Mouse (Mus musculus) heart, adult 2 months (tissue): ENCODE measurements around the gene Xylt1.

Source experiments
- CTCF ChIP-seq: fragments of 200-600 bp; IDR thresholded peaks from 2 replicates; pipeline ENCODE4 v1.8.1; 2022; ENCODE audit warnings: antibody characterized with exemption, mild to moderate bottlenecking, moderate library complexity
- EP300 ChIP-seq: fragments of 200-500 bp; IDR thresholded peaks from 2 replicates; pipeline ENCODE4 v1.6.1; 2011; ENCODE audit warnings: low read depth, low read length, control low read depth; ENCODE audit not compliant: insufficient read depth

GRCm38 (mm10) chr7:117478937-117479336 is 98.2 kb downstream of the Xylt1 start:
- TF ChIP-seq CTCF (no peak), EP300 (no peak)
